Mouse (Mus musculus) CH12.LX (cell line): ENCODE data around the gene Insl5. TPM values are rescaled to one million over a fixed set of nuclear protein-coding genes. Genes with fewer than 3 reads are reported as not detected.

Experiments
- DNase-seq: peaks from one replicate; pipeline ENCODE4 v3.0.0-alpha.2; 2013; ENCODE audit errors: extremely low read depth
- H3K27ac ChIP-seq: 2 replicates; pipeline ENCODE4 v1.5.1; 2012; ENCODE audit warnings: low read depth, mild to moderate bottlenecking, control low read depth, moderate library complexity; ENCODE audit not compliant: insufficient read depth
- H3K27me3 ChIP-seq: replicated peaks from 2 replicates; pipeline ENCODE3; 2012; ENCODE audit warnings: inconsistent platforms
- H3K36me3 ChIP-seq, 2 experiments: replicated peaks in 1 of 2; 2 replicates each; pipeline versions ENCODE3 to v1.6.1; 2012; ENCODE audit warnings: inconsistent platforms in 1 of 2, low read length in 1 of 2, mild to moderate bottlenecking in 1 of 2, mixed read lengths in 1 of 2, moderate library complexity in 1 of 2; ENCODE audit not compliant: control insufficient read depth in 1 of 2, insufficient read depth in 1 of 2
- H3K4me1 ChIP-seq, 2 experiments: 2 replicates each; pipeline ENCODE4 v1.6.1; 2012; ENCODE audit warnings: inconsistent platforms in 1 of 2, moderate library complexity in 1 of 2; ENCODE audit not compliant: insufficient read depth in 2 of 2, control insufficient read depth in 1 of 2
- H3K4me2 ChIP-seq: 2 replicates; pipeline ENCODE4 v1.6.1; 2012; ENCODE audit warnings: low read depth, mild to moderate bottlenecking, control low read depth; ENCODE audit not compliant: poor library complexity, insufficient read depth, severe bottlenecking
- H3K4me3 ChIP-seq, 3 experiments: fragments of 150-350 bp in 1 of 3; sonication (generic) in 1 of 3; replicated peaks in 1 of 3; 2 replicates each; pipeline versions ENCODE3 to v1.5.1; 2011 to 2012; ENCODE audit warnings: low read depth in 2 of 3, low read length in 2 of 3, mild to moderate bottlenecking in 2 of 3, moderate library complexity in 2 of 3, control low read depth in 1 of 3, improper control_type of control experiment in 1 of 3, inconsistent platforms in 1 of 3, mixed read lengths in 1 of 3; ENCODE audit not compliant: poor library complexity in 1 of 3
- H3K79me2 ChIP-seq: replicated peaks from 2 replicates; pipeline ENCODE4 v1.6.1; 2012; ENCODE audit warnings: mild to moderate bottlenecking, moderate library complexity; ENCODE audit not compliant: control insufficient read depth, poor library complexity, insufficient read depth, severe bottlenecking; ENCODE audit errors: extremely low read depth
- H3K9ac ChIP-seq: 2 replicates; pipeline ENCODE4 v1.6.1; 2012; ENCODE audit warnings: low read depth, mild to moderate bottlenecking, control low read depth, moderate library complexity; ENCODE audit not compliant: insufficient read depth
- H3K9me3 ChIP-seq: replicated peaks from 2 replicates; pipeline ENCODE3; 2012; ENCODE audit warnings: low read length, inconsistent platforms, mixed read lengths
- BHLHE40 ChIP-seq: IDR thresholded peaks from 2 replicates; pipeline ENCODE4 v1.6.1; 2011; ENCODE audit warnings: mild to moderate bottlenecking, low read depth, low read length, improper control_type of control experiment
- CHD1 ChIP-seq: IDR thresholded peaks from 2 replicates; pipeline ENCODE4 v1.6.1; 2012; ENCODE audit warnings: low read depth, low read length, improper control_type of control experiment, inconsistent platforms
- CHD2 ChIP-seq: IDR thresholded peaks from 2 replicates; pipeline ENCODE4 v1.6.1; 2011; ENCODE audit warnings: low read length, improper control_type of control experiment
- E2F4 ChIP-seq: IDR thresholded peaks from 2 replicates; pipeline ENCODE4 v1.6.1; 2011; ENCODE audit warnings: low read depth, low read length, improper control_type of control experiment; ENCODE audit not compliant: insufficient replicate concordance
- ELF1 ChIP-seq: IDR thresholded peaks from 2 replicates; pipeline ENCODE4 v1.6.1; 2014; ENCODE audit warnings: low read depth, mild to moderate bottlenecking, inconsistent platforms, low read length, improper control_type of control experiment
- EP300 ChIP-seq: IDR thresholded peaks from 2 replicates; pipeline ENCODE4 v1.6.1; 2011; ENCODE audit warnings: low read length, improper control_type of control experiment
- ETS1 ChIP-seq: conservative IDR thresholded peaks from 2 replicates; pipeline ENCODE4 v1.6.1; 2012; ENCODE audit warnings: low read depth, mild to moderate bottlenecking, inconsistent platforms, low read length, improper control_type of control experiment, moderate library complexity
- IRF4 ChIP-seq: IDR thresholded peaks from 2 replicates; pipeline ENCODE4 v1.6.1; 2014; ENCODE audit warnings: low read depth, mild to moderate bottlenecking, inconsistent platforms, low read length, improper control_type of control experiment
- JUN ChIP-seq: IDR thresholded peaks from 2 replicates; pipeline ENCODE4 v1.6.1; 2011; ENCODE audit warnings: low read depth, mild to moderate bottlenecking, low read length, improper control_type of control experiment, moderate library complexity; ENCODE audit not compliant: insufficient read depth
- MAX ChIP-seq: IDR thresholded peaks from 2 replicates; pipeline ENCODE4 v1.6.1; 2011; ENCODE audit warnings: low read length, improper control_type of control experiment
- MAZ ChIP-seq: IDR thresholded peaks from 2 replicates; pipeline ENCODE4 v1.6.1; 2012; ENCODE audit warnings: low read depth, mild to moderate bottlenecking, inconsistent platforms, low read length, improper control_type of control experiment, moderate library complexity
- MEF2A ChIP-seq: IDR thresholded peaks from 2 replicates; pipeline ENCODE4 v1.6.1; 2014; ENCODE audit warnings: low read depth, mild to moderate bottlenecking, inconsistent platforms, low read length, improper control_type of control experiment, borderline replicate concordance
- MXI1 ChIP-seq: IDR thresholded peaks from 2 replicates; pipeline ENCODE4 v1.6.1; 2011; ENCODE audit warnings: mild to moderate bottlenecking, low read depth, low read length, improper control_type of control experiment
- MYC ChIP-seq: IDR thresholded peaks from 2 replicates; pipeline ENCODE4 v1.6.1; 2011; ENCODE audit warnings: low read depth, mild to moderate bottlenecking, improper control_type of control experiment, low read length
- NELFE ChIP-seq: IDR thresholded peaks from 2 replicates; pipeline ENCODE4 v1.6.1; 2011; ENCODE audit warnings: low read depth, low read length, improper control_type of control experiment
- PAX5 ChIP-seq: IDR thresholded peaks from 2 replicates; pipeline ENCODE4 v1.6.1; 2012; ENCODE audit warnings: low read length, inconsistent platforms, mixed read lengths
- RAD21 ChIP-seq: IDR thresholded peaks from 2 replicates; pipeline ENCODE4 v1.6.1; 2011; ENCODE audit warnings: low read depth, mild to moderate bottlenecking, low read length, improper control_type of control experiment, moderate library complexity
- RCOR1 ChIP-seq: conservative IDR thresholded peaks from 2 replicates; pipeline ENCODE4 v1.6.1; 2012; ENCODE audit warnings: low read depth, mild to moderate bottlenecking, inconsistent platforms, low read length, improper control_type of control experiment
- SIN3A ChIP-seq: IDR thresholded peaks from 2 replicates; pipeline ENCODE4 v1.6.1; 2012; ENCODE audit warnings: low read length, improper control_type of control experiment, inconsistent platforms
- SMC3 ChIP-seq: IDR thresholded peaks from 2 replicates; pipeline ENCODE4 v1.6.1; 2011; ENCODE audit warnings: low read depth, low read length, improper control_type of control experiment
- USF1 ChIP-seq: IDR thresholded peaks from 2 replicates; pipeline ENCODE4 v1.6.1; 2014; ENCODE audit warnings: low read depth, mild to moderate bottlenecking, inconsistent platforms, low read length, improper control_type of control experiment
- USF2 ChIP-seq: conservative IDR thresholded peaks from 2 replicates; pipeline ENCODE4 v1.6.1; 2011; ENCODE audit warnings: low read depth, low read length, improper control_type of control experiment
- ZC3H11A ChIP-seq: IDR thresholded peaks from 2 replicates; pipeline ENCODE4 v1.6.1; 2012; ENCODE audit warnings: low read depth, mild to moderate bottlenecking, inconsistent platforms, low read length, improper control_type of control experiment
- ZKSCAN1 ChIP-seq: IDR thresholded peaks from 2 replicates; pipeline ENCODE4 v1.6.1; 2012; ENCODE audit warnings: low read depth, inconsistent platforms, low read length, improper control_type of control experiment, borderline replicate concordance
- ZMIZ1 ChIP-seq: IDR thresholded peaks from 2 replicates; pipeline ENCODE4 v1.6.1; 2012; ENCODE audit warnings: low read depth, mild to moderate bottlenecking, inconsistent platforms, low read length, improper control_type of control experiment
- dilution Hi-C: fragments of 300-500 bp; cut with MboI; formaldehyde crosslinking; loops from 2 replicates; pipeline ENCODE4 v1.14.3; 2020; ENCODE audit warnings: low sequenced_read_pairs; ENCODE audit not compliant: extremely low pct_unique_long_range_greater_than_20kb, extremely low pct_ligation_motif_present
- in situ Hi-C: fragments of 300-500 bp; cut with MboI; formaldehyde crosslinking; loops from 3 replicates; pipeline ENCODE4 v1.14.3; 2019; ENCODE audit warnings: low sequenced_read_pairs, low pct_ligation_motif_present, low pct_unique_long_range_greater_than_20kb, mixed read lengths
- polyA plus RNA-seq: library from polyadenylated mRNA; unstranded; fragments of >175 nt; gene quantifications from 2 replicates; pipeline ENCODE4 v1.2.1, GENCODE M21; 2012; ENCODE audit warnings: low read depth; ENCODE audit not compliant: insufficient read length
- total RNA-seq, 2 experiments: library from RNA; depleted of rRNA; stranded (reverse); fragments of 300-350 nt in 1 of 2; fragments of >200 nt in 1 of 2; gene quantifications; 2 replicates each; pipeline ENCODE4 v1.2.3; 2012 to 2014

Insl5 gene
- total and polyA plus RNA-seq, 3 experiments = not detected

- no peak for DNase-seq
- in situ Hi-C loops = no loop called here
- Histone ChIP-seq H3K27me3 (no peaks in the 10 kb centered on the region), H3K9ac (no peak overlapping the region), H3K4me1 (0 out of 4 replicates have a peak, but pooled peaks cover 0 to 4% of the 10 kb centered on the region in 2 experiments), H3K4me2 (no peak overlapping the region), H3K4me3 (no peak overlapping the region), H3K27ac (no peak overlapping the region), H3K36me3 (no peaks in the 10 kb centered on the region), H3K9me3 (no peaks in the 10 kb centered on the region), H3K79me2 (no peaks in the 10 kb centered on the region)
- dilution Hi-C loops = no loop called here
- no peak for TF ChIP-seq RAD21
- no peak for TF ChIP-seq RCOR1
- no peak for TF ChIP-seq JUN
- TF ChIP-seq ZC3H11A = no peak
- no peak for TF ChIP-seq ELF1
- no peak for TF ChIP-seq E2F4
- TF ChIP-seq MYC = no peak
- TF ChIP-seq ZKSCAN1 = no peak
- TF ChIP-seq USF1 = no peak
- TF ChIP-seq USF2 = no peak
- no peak for TF ChIP-seq ETS1
- no peak for TF ChIP-seq SMC3
- TF ChIP-seq PAX5 = no peak
- TF ChIP-seq ZMIZ1 = no peak
- TF ChIP-seq MXI1 = no peak
- no peak for TF ChIP-seq IRF4
- no peak for TF ChIP-seq CHD2
These were observed 13.2 kb downstream of the Insl5 start for GRCm38 (mm10) chr4:103013490-103013889.

- no peak overlapping the region for H3K27ac ChIP-seq
- in situ Hi-C loops = no loop called here
These were observed 14.8 kb downstream of the Insl5 start for GRCm38 (mm10) chr4:103011823-103012222.

More at GRCm38 (mm10) chr4:103011823-103012222, 14.8 kb downstream of the Insl5 start:
- TF ChIP-seq MAZ (no peak), ELF1 (no peak), JUN (no peak), ZC3H11A (no peak), SIN3A (no peak), CHD1 (no peak), MEF2A (no peak), IRF4 (no peak), MAX (no peak), RAD21 (no peak), NELFE (no peak), BHLHE40 (no peak), RCOR1 (no peak), E2F4 (no peak), EP300 (no peak)
- TF ChIP-seq, all 38 proteins: peak for 0
- Histone ChIP-seq H3K4me1 (0 out of 4 replicates have a peak, but pooled peaks cover 0 to 4% of the 10 kb centered on the region in 2 experiments), H3K4me3 (no peak overlapping the region), H3K36me3 (no peaks in the 10 kb centered on the region), H3K4me2 (no peak overlapping the region), H3K9me3 (no peaks in the 10 kb centered on the region), H3K79me2 (no peaks in the 10 kb centered on the region), H3K27me3 (no peaks in the 10 kb centered on the region), H3K9ac (no peak overlapping the region)
- dilution Hi-C loops = no loop called here
- DNase-seq = no peak
